Mouse (Mus musculus) midbrain, embryonic 14.5 days (tissue): Measurements from ENCODE around the gene Sdccag8. TPM values are rescaled to one million over a fixed set of nuclear protein-coding genes. Genes with fewer than 3 reads are reported as not detected.

ENCODE experiments used
- ATAC-seq: fragments of 200-750 bp; cut with Nextera tagmentation; 2 replicates; pipeline ENCODE4 v1.8.0; 2017; ENCODE audit warnings: moderate number of reproducible peaks, moderate library complexity; ENCODE audit not compliant: low FRiP score, low TSS enrichment
- DNase-seq: peaks from one replicate; pipeline ENCODE4 v3.0.0-alpha.2; 2015
- H3K27ac ChIP-seq: fragments of 300-500 bp; sonication (generic); replicated peaks from 2 replicates; pipeline ENCODE4 v1.5.1; 2014; ENCODE audit warnings: mild to moderate bottlenecking, low read depth, low read length, moderate library complexity
- H3K27me3 ChIP-seq: fragments of 300-500 bp; sonication (generic); 2 replicates; pipeline ENCODE4 v1.6.1; 2014; ENCODE audit warnings: low read length, control low read depth, mixed read lengths; ENCODE audit not compliant: control insufficient read depth, insufficient read depth
- H3K36me3 ChIP-seq: fragments of 300-500 bp; sonication (generic); 2 replicates; pipeline ENCODE4 v1.6.1; 2014; ENCODE audit warnings: low read length, control low read depth; ENCODE audit not compliant: control insufficient read depth, insufficient read depth
- H3K4me1 ChIP-seq: fragments of 300-500 bp; sonication (generic); 2 replicates; pipeline ENCODE4 v1.6.1; 2014; ENCODE audit warnings: mild to moderate bottlenecking, antibody characterized with exemption, low read length, control low read depth; ENCODE audit not compliant: control insufficient read depth, insufficient read depth
- H3K4me2 ChIP-seq: fragments of 300-500 bp; sonication (generic); 2 replicates; pipeline ENCODE4 v1.6.1; 2014; ENCODE audit warnings: mild to moderate bottlenecking, low read length, moderate library complexity
- H3K4me3 ChIP-seq: fragments of 300-500 bp; sonication (generic); replicated peaks from 2 replicates; pipeline ENCODE4 v1.5.1; 2014; ENCODE audit warnings: low read depth, low read length
- H3K9ac ChIP-seq: fragments of 300-500 bp; sonication (generic); replicated peaks from 2 replicates; pipeline ENCODE4 v1.6.1; 2014; ENCODE audit warnings: mild to moderate bottlenecking, low read length, moderate library complexity
- H3K9me3 ChIP-seq: fragments of 300-500 bp; sonication (generic); 2 replicates; pipeline ENCODE4 v1.6.1; 2016; ENCODE audit warnings: low read length, control low read depth, mixed read lengths; ENCODE audit not compliant: control insufficient read depth
- WGBS: fragments of 180-500 bp; shearing (Covaris S2); extraction: QIAGEN DNeasy Blood & Tissue Kit; methylation state at CpG from one replicate; pipeline ENCODE4 v1.1.7; 2014; 5-methylcytosine and 5-hydroxymethylcytosine counted together
- polyA plus RNA-seq: library from polyadenylated mRNA; unstranded; fragments of >200 nt; fragmentation: Nextera tagmentation; extraction: Ambion mirVana; gene quantifications from 2 replicates; pipeline ENCODE4 v1.2.1, GENCODE M21; 2014

Sdccag8 gene
- polyA plus RNA-seq, 1 experiment from 2014 or later, result 23.5 TPM

- Histone ChIP-seq H3K4me2 (peak overlapping the region; percentile 84), H3K4me3 (peak overlapping the region; percentile 87), H3K9me3 (no peaks in the 10 kb centered on the region), H3K27me3 (no peaks in the 10 kb centered on the region), H3K36me3 (no peaks in the 10 kb centered on the region), H3K27ac (peak overlapping the region; percentile 100), H3K9ac (peak overlapping the region; percentile 97), H3K4me1 (peaks cover 35% of the 10 kb centered on the region)
- 15% methylated on average over 11 of the region's 11 CpGs for WGBS
- peak; percentile 54 for DNase-seq
- no peak for ATAC-seq
These were observed 1.8 kb upstream of the Sdccag8 start for GRCm38 (mm10) chr1:176812491-176813291.

- DNase-seq, result peak; percentile 82
- Histone ChIP-seq H3K27ac (peak overlapping the region; percentile 100), H3K27me3 (no peaks in the 10 kb centered on the region), H3K4me1 (peaks cover 32% of the 10 kb centered on the region), H3K9me3 (no peaks in the 10 kb centered on the region), H3K36me3 (no peaks in the 10 kb centered on the region), H3K4me2 (peak overlapping the region; percentile 84), H3K9ac (peak overlapping the region; percentile 97), H3K4me3 (peak overlapping the region; percentile 87)
- WGBS, result under 1% methylated on average over 69 of the region's 75 CpGs
- ATAC-seq, result peak; percentile 57
These were observed 996 bp upstream of the Sdccag8 start for GRCm38 (mm10) chr1:176813292-176814035.

- peak; percentile 100 for DNase-seq
- Histone ChIP-seq H3K9ac (peak within 1 kb of the TSS; percentile 97), H3K4me2 (peak within 1 kb of the TSS; percentile 84), H3K9me3 (no peaks in the 10 kb centered on the region), H3K4me3 (peak within 1 kb of the TSS; percentile 87), H3K27ac (peak within 1 kb of the TSS; percentile 100), H3K27me3 (no peaks in the 10 kb centered on the region), H3K36me3 (no peaks in the 10 kb centered on the region), H3K4me1 (peaks cover 28% of the 10 kb centered on the region)
- peak; percentile 95 for ATAC-seq
- WGBS, result under 1% methylated on average over 28 of the region's 28 CpGs
These were observed 432 bp upstream of the Sdccag8 start, which contains the start of gene Cep170 for GRCm38 (mm10) chr1:176814036-176814420. Gene Cep170 (minus strand): TSS chr1:176814067.

GRCm38 (mm10) chr1:176816728-176817127 is 2.3 kb downstream of the Sdccag8 start:
- Histone ChIP-seq H3K27me3 (no peaks in the 10 kb centered on the region), H3K4me3 (no peak overlapping the region), H3K4me2 (no peak overlapping the region), H3K9ac (no peak overlapping the region), H3K27ac (no peak overlapping the region), H3K9me3 (no peaks in the 10 kb centered on the region), H3K36me3 (no peaks in the 10 kb centered on the region), H3K4me1 (peaks cover 9% of the 10 kb centered on the region; the same call in 1 of the 2 replicates)
- ATAC-seq (no peak), DNase-seq (no peak)
- 90% methylated on average over 4 of the region's 4 CpGs for WGBS

GRCm38 (mm10) chr1:176818147-176818546 is 3.7 kb downstream of the Sdccag8 start:
- Histone ChIP-seq H3K4me2 (no peak overlapping the region), H3K9ac (no peak overlapping the region), H3K9me3 (no peaks in the 10 kb centered on the region), H3K27me3 (no peaks in the 10 kb centered on the region), H3K36me3 (no peaks in the 10 kb centered on the region), H3K4me3 (no peak overlapping the region), H3K4me1 (0 out of 2 replicates have a peak, but pooled peaks cover 7% of the 10 kb centered on the region), H3K27ac (no peak overlapping the region)
- 88% methylated on average over 2 of the region's 2 CpGs for WGBS
- ATAC-seq (no peak), DNase-seq (no peak)

- Histone ChIP-seq H3K4me2 (no peak overlapping the region), H3K4me3 (no peak overlapping the region), H3K9ac (no peak overlapping the region), H3K27me3 (no peaks in the 10 kb centered on the region), H3K27ac (no peak overlapping the region), H3K9me3 (no peaks in the 10 kb centered on the region), H3K4me1 (0 out of 2 replicates have a peak, but pooled peaks cover 7% of the 10 kb centered on the region), H3K36me3 (no peaks in the 10 kb centered on the region)
- DNase-seq (no peak), ATAC-seq (no peak)
- 77% methylated on average over 6 of the region's 6 CpGs for WGBS
These were observed 4.3 kb downstream of the Sdccag8 start for GRCm38 (mm10) chr1:176818763-176819162.

GRCm38 (mm10) chr1:176821929-176822328 is 7.5 kb downstream of the Sdccag8 start:
- Histone ChIP-seq H3K36me3 (no peaks in the 10 kb centered on the region; the same call in 1 of the 2 replicates), H3K27ac (no peak overlapping the region; the same call in 1 of the 2 replicates), H3K9me3 (no peaks in the 10 kb centered on the region), H3K27me3 (no peaks in the 10 kb centered on the region), H3K9ac (no peak overlapping the region), H3K4me1 (0 out of 2 replicates have a peak, but pooled peaks cover 7% of the 10 kb centered on the region), H3K4me2 (no peak overlapping the region), H3K4me3 (no peak overlapping the region)
- DNase-seq (no peak), ATAC-seq (no peak)
- 24% methylated on average over 1 of the region's 1 CpGs for WGBS

- Histone ChIP-seq H3K36me3 (no peaks in the 10 kb centered on the region; the same call in 1 of the 2 replicates), H3K27ac (no peak overlapping the region), H3K27me3 (no peaks in the 10 kb centered on the region), H3K4me1 (0 out of 2 replicates have a peak, but pooled peaks cover 7% of the 10 kb centered on the region), H3K4me3 (no peak overlapping the region), H3K9me3 (no peaks in the 10 kb centered on the region), H3K9ac (no peak overlapping the region), H3K4me2 (no peak overlapping the region)
- no peak for DNase-seq
- WGBS, result 86% methylated on average over 4 of the region's 4 CpGs
- no peak for ATAC-seq
These were observed 8.5 kb downstream of the Sdccag8 start for GRCm38 (mm10) chr1:176822949-176823348.
